Mouse (Mus musculus): ENCODE results near the gene Zdhhc8. TPM values are rescaled to one million over a fixed set of nuclear protein-coding genes. Genes with fewer than 3 reads are reported as not detected.
"Not testable (repeated sequence)": the region's sequence is repeated elsewhere in the genome, so short reads cannot be mapped to it uniquely, and the experiment has no call there.

Zdhhc8 gene
- polyA plus RNA-seq, 1 experiment, result 98.7 TPM

GRCm38 (mm10) chr16:18202061-18202460 is 32.9 kb downstream of the Zdhhc8 start:
- Histone ChIP-seq H3K4me1 (ENCODE audit: control insufficient read depth, insufficient read depth, low read length) (no peaks in the 10 kb centered on the region), H3K4me3 (replicated peaks; ENCODE audit: extremely low read depth, low read depth, low read length) (no peak overlapping the region)
- DNase-seq, result no peak
- WGBS, result 82% methylated on average over 1 of the region's 1 CpGs
- no peak for TF ChIP-seq CTCF (IDR thresholded peaks at IDR 0.05; ENCODE audit: insufficient read depth, low read length)
- no peak for TF ChIP-seq POLR2A (IDR thresholded peaks at IDR 0.05; ENCODE audit: borderline replicate concordance, extremely low read depth, low read depth, low read length)

GRCm38 (mm10) chr16:18201620-18202019 is 33.3 kb downstream of the Zdhhc8 start:
- TF ChIP-seq CTCF (IDR thresholded peaks at IDR 0.05; ENCODE audit: insufficient read depth, low read length), result no peak
- TF ChIP-seq POLR2A (IDR thresholded peaks at IDR 0.05; ENCODE audit: borderline replicate concordance, extremely low read depth, low read depth, low read length), result no peak
- Histone ChIP-seq H3K4me3 (replicated peaks; ENCODE audit: extremely low read depth, low read depth, low read length) (no peak overlapping the region), H3K4me1 (ENCODE audit: control insufficient read depth, insufficient read depth, low read length) (no peaks in the 10 kb centered on the region)
- WGBS, result 40% methylated on average over 1 of the region's 1 CpGs
- no peak for DNase-seq

- no peak for DNase-seq
- Histone ChIP-seq H3K4me1 (ENCODE audit: control insufficient read depth, insufficient read depth, low read length) (no peaks in the 10 kb centered on the region), H3K4me3 (replicated peaks; ENCODE audit: extremely low read depth, low read depth, low read length) (no peak overlapping the region)
- WGBS, result 54% methylated on average over 2 of the region's 2 CpGs
- no peak for TF ChIP-seq POLR2A (IDR thresholded peaks at IDR 0.05; ENCODE audit: borderline replicate concordance, extremely low read depth, low read depth, low read length)
- no peak for TF ChIP-seq CTCF (IDR thresholded peaks at IDR 0.05; ENCODE audit: insufficient read depth, low read length)
These were observed 34.9 kb downstream of the Zdhhc8 start for GRCm38 (mm10) chr16:18200062-18200461.

DNA sequence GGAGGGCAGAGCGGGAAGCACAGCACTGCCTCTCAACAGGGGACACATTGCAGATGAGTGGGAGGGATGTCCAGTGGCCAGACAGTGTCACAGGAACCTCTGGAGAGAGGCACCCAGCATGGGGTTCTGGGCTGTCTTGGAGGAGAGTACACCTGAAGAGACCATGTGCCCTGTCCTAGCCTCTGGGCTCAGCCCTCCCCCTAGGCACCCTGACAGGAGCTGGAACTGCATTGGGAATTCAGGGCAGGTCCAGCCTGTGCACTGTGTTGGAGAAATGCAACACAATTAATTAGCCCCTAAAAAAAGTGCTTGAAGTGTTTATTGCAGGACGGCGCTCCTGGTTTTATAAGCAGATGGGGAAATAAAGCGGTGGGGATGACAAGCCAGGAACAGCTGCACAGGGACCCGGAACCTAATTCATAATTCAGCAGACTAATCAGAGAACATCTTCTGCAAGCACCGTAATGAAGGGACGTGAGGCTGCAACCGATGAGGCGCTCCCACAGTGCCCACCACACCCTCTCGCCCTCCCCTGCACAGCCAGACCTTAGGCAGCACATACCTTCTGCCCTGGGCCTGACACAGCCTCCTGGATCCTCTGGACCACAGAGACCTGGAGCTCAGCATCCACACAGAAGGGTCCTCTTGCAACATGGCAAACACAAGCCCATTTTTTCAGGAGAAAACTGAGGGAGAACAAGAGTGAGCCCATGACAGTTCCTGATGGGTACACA is 36.4 kb downstream of the Zdhhc8 start:
- no peak overlapping the region for H3K4me3 ChIP-seq (replicated peaks; ENCODE audit: extremely low read depth, low read depth, low read length)
- TF ChIP-seq CTCF (IDR thresholded peaks at IDR 0.05; ENCODE audit: insufficient read depth, low read length), result no peak
- TF ChIP-seq POLR2A (IDR thresholded peaks at IDR 0.05; ENCODE audit: borderline replicate concordance, extremely low read depth, low read depth, low read length), result no peak
- WGBS, result 80% methylated on average over 10 of the region's 10 CpGs
- H3K4me1 ChIP-seq (ENCODE audit: control insufficient read depth, insufficient read depth, low read length), result no peaks in the 10 kb centered on the region
- no peak for DNase-seq

DNA sequence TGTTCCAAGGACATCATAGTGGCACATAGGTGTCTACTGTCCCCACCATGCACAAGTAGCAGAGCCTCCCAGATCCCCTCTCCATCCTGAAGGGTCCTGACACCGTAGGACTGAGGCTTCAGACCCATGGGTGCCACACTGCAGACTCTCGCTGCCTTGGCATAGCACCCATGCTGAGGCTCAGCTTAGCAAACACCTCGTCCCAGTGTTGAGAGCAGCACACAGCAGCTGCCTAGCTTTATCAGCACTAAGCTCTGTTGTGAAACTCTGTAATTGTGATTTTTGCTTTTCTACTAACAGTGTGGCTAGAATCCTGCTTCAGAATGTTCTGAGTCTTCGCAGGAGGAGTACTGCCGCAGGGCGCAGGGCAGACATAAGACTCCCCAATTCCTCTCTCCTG is 37.1 kb downstream of the Zdhhc8 start:
- TF ChIP-seq CTCF (IDR thresholded peaks at IDR 0.05; ENCODE audit: insufficient read depth, low read length) (no peak), POLR2A (IDR thresholded peaks at IDR 0.05; ENCODE audit: borderline replicate concordance, extremely low read depth, low read depth, low read length) (no peak)
- no peak for DNase-seq
- H3K4me3 ChIP-seq (replicated peaks; ENCODE audit: extremely low read depth, low read depth, low read length), result no peak overlapping the region
- no peaks in the 10 kb centered on the region for H3K4me1 ChIP-seq (ENCODE audit: control insufficient read depth, insufficient read depth, low read length)
- 76% methylated on average over 6 of the region's 6 CpGs for WGBS

DNA sequence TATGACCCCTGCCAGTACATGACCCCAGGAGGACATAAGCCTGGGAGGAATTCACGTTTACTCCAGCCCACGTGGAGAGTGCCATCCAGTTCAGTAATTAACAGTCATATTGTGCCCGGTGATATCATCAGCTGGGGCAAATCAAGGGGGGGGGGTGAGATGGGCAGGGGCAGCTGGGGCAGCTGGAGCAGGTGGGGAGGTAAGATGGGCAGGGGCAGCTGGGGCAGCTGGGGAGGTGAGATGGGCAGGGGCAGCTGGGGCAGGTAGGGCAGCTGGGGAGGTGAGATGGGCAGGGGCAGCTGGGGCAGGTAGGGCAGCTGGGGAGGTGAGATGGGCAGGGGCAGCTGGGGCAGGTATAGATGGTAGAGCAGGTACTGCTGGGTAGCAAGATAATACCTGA is 39.4 kb downstream of the Zdhhc8 start:
- DNase-seq; H3K4me3 ChIP-seq (replicated peaks; ENCODE audit: extremely low read depth, low read depth, low read length); H3K4me1 ChIP-seq (ENCODE audit: control insufficient read depth, insufficient read depth, low read length): not testable (repeated sequence)
- 55% methylated on average over 3 of the region's 3 CpGs for WGBS

GRCm38 (mm10) chr16:18195068-18195467 is 39.9 kb downstream of the Zdhhc8 start:
- Histone ChIP-seq H3K4me1 (ENCODE audit: control insufficient read depth, insufficient read depth, low read length) (no peaks in the 10 kb centered on the region), H3K4me3 (replicated peaks; ENCODE audit: extremely low read depth, low read depth, low read length) (no peak overlapping the region)
- TF ChIP-seq POLR2A (IDR thresholded peaks at IDR 0.05; ENCODE audit: borderline replicate concordance, extremely low read depth, low read depth, low read length) (no peak), CTCF (IDR thresholded peaks at IDR 0.05; ENCODE audit: insufficient read depth, low read length) (no peak)
- 42% methylated on average over 5 of the region's 5 CpGs for WGBS
- no peak for DNase-seq

DNA sequence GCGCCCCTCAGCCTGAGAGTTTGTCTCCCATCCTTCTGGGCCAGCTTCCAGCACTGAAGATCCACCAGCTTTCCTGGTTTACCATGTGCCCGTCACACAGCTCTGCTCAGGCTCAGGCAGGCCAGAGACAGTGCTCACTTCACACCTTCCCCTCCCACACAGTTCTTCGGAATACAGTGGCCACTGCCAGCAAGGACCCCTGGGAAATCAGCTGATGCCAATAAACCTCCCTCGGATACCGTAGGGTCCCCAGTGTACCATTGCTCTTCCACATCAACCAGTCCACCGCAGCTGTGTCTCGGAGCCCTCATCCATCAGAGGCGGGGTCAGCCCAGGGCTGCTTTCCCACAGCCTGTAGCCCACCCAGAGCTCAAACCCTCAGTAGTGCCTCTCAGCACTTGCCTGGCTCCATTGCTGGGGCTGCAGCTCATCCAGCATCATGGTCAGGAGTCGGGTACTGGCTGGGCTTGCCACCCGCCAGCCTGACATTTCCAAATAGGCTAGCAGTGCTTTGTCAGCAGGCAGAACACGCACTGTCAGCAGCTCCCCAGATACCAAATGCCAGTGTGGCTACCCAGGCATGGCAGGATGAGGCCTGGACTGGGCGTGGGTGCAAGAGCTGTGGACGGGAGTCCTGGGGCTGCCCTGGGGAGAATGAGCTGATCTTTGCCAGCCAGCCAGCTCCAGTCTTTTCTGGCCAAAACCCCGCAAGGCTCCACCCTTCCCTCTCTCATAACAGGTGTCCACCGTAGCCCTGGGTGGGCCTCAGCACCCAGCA is 40.5 kb downstream of the Zdhhc8 start:
- WGBS, result 64% methylated on average over 15 of the region's 15 CpGs
- TF ChIP-seq CTCF (IDR thresholded peaks at IDR 0.05; ENCODE audit: insufficient read depth, low read length) (no peak), POLR2A (IDR thresholded peaks at IDR 0.05; ENCODE audit: borderline replicate concordance, extremely low read depth, low read depth, low read length) (no peak)
- no peak overlapping the region for H3K4me3 ChIP-seq (replicated peaks; ENCODE audit: extremely low read depth, low read depth, low read length)
- H3K4me1 ChIP-seq (ENCODE audit: control insufficient read depth, insufficient read depth, low read length), result no peaks in the 10 kb centered on the region
- no peak for DNase-seq

GRCm38 (mm10) chr16:18191006-18191405 is 43.9 kb downstream of the Zdhhc8 start:
- 46% methylated on average over 2 of the region's 2 CpGs for WGBS
- Histone ChIP-seq H3K4me1 (ENCODE audit: control insufficient read depth, insufficient read depth, low read length) (no peaks in the 10 kb centered on the region), H3K4me3 (replicated peaks; ENCODE audit: extremely low read depth, low read depth, low read length) (no peak overlapping the region)
- TF ChIP-seq POLR2A (IDR thresholded peaks at IDR 0.05; ENCODE audit: borderline replicate concordance, extremely low read depth, low read depth, low read length), result no peak
- no peak for TF ChIP-seq CTCF (IDR thresholded peaks at IDR 0.05; ENCODE audit: insufficient read depth, low read length)
- peak; percentile 7 for DNase-seq

GRCm38 (mm10) chr16:18187221-18187620 is 47.7 kb downstream of the Zdhhc8 start:
- H3K4me1 ChIP-seq (ENCODE audit: control insufficient read depth, insufficient read depth, low read length), result no peaks in the 10 kb centered on the region
- no peak for DNase-seq
- TF ChIP-seq CTCF (IDR thresholded peaks at IDR 0.05; ENCODE audit: insufficient read depth, low read length) (no peak), POLR2A (IDR thresholded peaks at IDR 0.05; ENCODE audit: borderline replicate concordance, extremely low read depth, low read depth, low read length) (no peak)
- no peak overlapping the region for H3K4me3 ChIP-seq (replicated peaks; ENCODE audit: extremely low read depth, low read depth, low read length)
- WGBS, result 61% methylated on average over 3 of the region's 3 CpGs

Data from lung, adult 2 months (tissue).